Mouse (Mus musculus) CH12.LX (cell line): ENCODE data around the gene Nhsl1. TPM values are rescaled to one million over a fixed set of nuclear protein-coding genes. Genes with fewer than 3 reads are reported as not detected.

ENCODE experiments used
- DNase-seq: peaks from one replicate; pipeline ENCODE4 v3.0.0-alpha.2; 2013; ENCODE audit errors: extremely low read depth
- H3K27ac ChIP-seq: 2 replicates; pipeline ENCODE4 v1.5.1; 2012; ENCODE audit warnings: low read depth, mild to moderate bottlenecking, control low read depth, moderate library complexity; ENCODE audit not compliant: insufficient read depth
- H3K27me3 ChIP-seq: replicated peaks from 2 replicates; pipeline ENCODE3; 2012; ENCODE audit warnings: inconsistent platforms
- H3K36me3 ChIP-seq, 2 experiments: replicated peaks in 1 of 2; 2 replicates each; pipeline versions ENCODE3 to v1.6.1; 2012; ENCODE audit warnings: inconsistent platforms in 1 of 2, low read length in 1 of 2, mild to moderate bottlenecking in 1 of 2, mixed read lengths in 1 of 2, moderate library complexity in 1 of 2; ENCODE audit not compliant: control insufficient read depth in 1 of 2, insufficient read depth in 1 of 2
- H3K4me1 ChIP-seq, 2 experiments: 2 replicates each; pipeline ENCODE4 v1.6.1; 2012; ENCODE audit warnings: inconsistent platforms in 1 of 2, moderate library complexity in 1 of 2; ENCODE audit not compliant: insufficient read depth in 2 of 2, control insufficient read depth in 1 of 2
- H3K4me2 ChIP-seq: 2 replicates; pipeline ENCODE4 v1.6.1; 2012; ENCODE audit warnings: low read depth, mild to moderate bottlenecking, control low read depth; ENCODE audit not compliant: poor library complexity, insufficient read depth, severe bottlenecking
- H3K4me3 ChIP-seq, 3 experiments: fragments of 150-350 bp in 1 of 3; sonication (generic) in 1 of 3; replicated peaks in 1 of 3; 2 replicates each; pipeline versions ENCODE3 to v1.5.1; 2011 to 2012; ENCODE audit warnings: low read depth in 2 of 3, low read length in 2 of 3, mild to moderate bottlenecking in 2 of 3, moderate library complexity in 2 of 3, control low read depth in 1 of 3, improper control_type of control experiment in 1 of 3, inconsistent platforms in 1 of 3, mixed read lengths in 1 of 3; ENCODE audit not compliant: poor library complexity in 1 of 3
- H3K79me2 ChIP-seq: replicated peaks from 2 replicates; pipeline ENCODE4 v1.6.1; 2012; ENCODE audit warnings: mild to moderate bottlenecking, moderate library complexity; ENCODE audit not compliant: control insufficient read depth, poor library complexity, insufficient read depth, severe bottlenecking; ENCODE audit errors: extremely low read depth
- H3K9ac ChIP-seq: 2 replicates; pipeline ENCODE4 v1.6.1; 2012; ENCODE audit warnings: low read depth, mild to moderate bottlenecking, control low read depth, moderate library complexity; ENCODE audit not compliant: insufficient read depth
- H3K9me3 ChIP-seq: replicated peaks from 2 replicates; pipeline ENCODE3; 2012; ENCODE audit warnings: low read length, inconsistent platforms, mixed read lengths
- CHD1 ChIP-seq: IDR thresholded peaks from 2 replicates; pipeline ENCODE4 v1.6.1; 2012; ENCODE audit warnings: low read depth, low read length, improper control_type of control experiment, inconsistent platforms
- ELF1 ChIP-seq: IDR thresholded peaks from 2 replicates; pipeline ENCODE4 v1.6.1; 2014; ENCODE audit warnings: low read depth, mild to moderate bottlenecking, inconsistent platforms, low read length, improper control_type of control experiment
- EP300 ChIP-seq: IDR thresholded peaks from 2 replicates; pipeline ENCODE4 v1.6.1; 2011; ENCODE audit warnings: low read length, improper control_type of control experiment
- ETS1 ChIP-seq: conservative IDR thresholded peaks from 2 replicates; pipeline ENCODE4 v1.6.1; 2012; ENCODE audit warnings: low read depth, mild to moderate bottlenecking, inconsistent platforms, low read length, improper control_type of control experiment, moderate library complexity
- GABPA ChIP-seq: IDR thresholded peaks from 2 replicates; pipeline ENCODE4 v1.6.1; 2012; ENCODE audit warnings: low read depth, low read length, improper control_type of control experiment, inconsistent platforms; ENCODE audit not compliant: insufficient replicate concordance
- JUN ChIP-seq: IDR thresholded peaks from 2 replicates; pipeline ENCODE4 v1.6.1; 2011; ENCODE audit warnings: low read depth, mild to moderate bottlenecking, low read length, improper control_type of control experiment, moderate library complexity; ENCODE audit not compliant: insufficient read depth
- JUND ChIP-seq: conservative IDR thresholded peaks from 2 replicates; pipeline ENCODE4 v1.6.1; 2011; ENCODE audit warnings: low read depth, low read length, improper control_type of control experiment
- KAT2A ChIP-seq: IDR thresholded peaks from 2 replicates; pipeline ENCODE4 v1.6.1; 2012; ENCODE audit warnings: low read length, improper control_type of control experiment, inconsistent platforms; ENCODE audit not compliant: insufficient replicate concordance
- MAFK ChIP-seq: IDR thresholded peaks from 2 replicates; pipeline ENCODE4 v1.6.1; 2011; ENCODE audit warnings: low read length, improper control_type of control experiment; ENCODE audit not compliant: insufficient replicate concordance
- MAX ChIP-seq: IDR thresholded peaks from 2 replicates; pipeline ENCODE4 v1.6.1; 2011; ENCODE audit warnings: low read length, improper control_type of control experiment
- MAZ ChIP-seq: IDR thresholded peaks from 2 replicates; pipeline ENCODE4 v1.6.1; 2012; ENCODE audit warnings: low read depth, mild to moderate bottlenecking, inconsistent platforms, low read length, improper control_type of control experiment, moderate library complexity
- MEF2A ChIP-seq: IDR thresholded peaks from 2 replicates; pipeline ENCODE4 v1.6.1; 2014; ENCODE audit warnings: low read depth, mild to moderate bottlenecking, inconsistent platforms, low read length, improper control_type of control experiment, borderline replicate concordance
- MXI1 ChIP-seq: IDR thresholded peaks from 2 replicates; pipeline ENCODE4 v1.6.1; 2011; ENCODE audit warnings: mild to moderate bottlenecking, low read depth, low read length, improper control_type of control experiment
- MYC ChIP-seq: IDR thresholded peaks from 2 replicates; pipeline ENCODE4 v1.6.1; 2011; ENCODE audit warnings: low read depth, mild to moderate bottlenecking, improper control_type of control experiment, low read length
- NELFE ChIP-seq: IDR thresholded peaks from 2 replicates; pipeline ENCODE4 v1.6.1; 2011; ENCODE audit warnings: low read depth, low read length, improper control_type of control experiment
- NRF1 ChIP-seq: IDR thresholded peaks from 2 replicates; pipeline ENCODE4 v1.6.1; 2014; ENCODE audit warnings: low read depth, mild to moderate bottlenecking, inconsistent platforms, low read length, improper control_type of control experiment, moderate library complexity
- SIN3A ChIP-seq: IDR thresholded peaks from 2 replicates; pipeline ENCODE4 v1.6.1; 2012; ENCODE audit warnings: low read length, improper control_type of control experiment, inconsistent platforms
- SMC3 ChIP-seq: IDR thresholded peaks from 2 replicates; pipeline ENCODE4 v1.6.1; 2011; ENCODE audit warnings: low read depth, low read length, improper control_type of control experiment
- ZC3H11A ChIP-seq: IDR thresholded peaks from 2 replicates; pipeline ENCODE4 v1.6.1; 2012; ENCODE audit warnings: low read depth, mild to moderate bottlenecking, inconsistent platforms, low read length, improper control_type of control experiment
- ZKSCAN1 ChIP-seq: IDR thresholded peaks from 2 replicates; pipeline ENCODE4 v1.6.1; 2012; ENCODE audit warnings: low read depth, inconsistent platforms, low read length, improper control_type of control experiment, borderline replicate concordance
- ZMIZ1 ChIP-seq: IDR thresholded peaks from 2 replicates; pipeline ENCODE4 v1.6.1; 2012; ENCODE audit warnings: low read depth, mild to moderate bottlenecking, inconsistent platforms, low read length, improper control_type of control experiment
- ZNF384 ChIP-seq: IDR thresholded peaks from 2 replicates; pipeline ENCODE4 v1.6.1; 2012; ENCODE audit warnings: low read depth, low read length, improper control_type of control experiment, inconsistent platforms
- dilution Hi-C: fragments of 300-500 bp; cut with MboI; formaldehyde crosslinking; loops from 2 replicates; pipeline ENCODE4 v1.14.3; 2020; ENCODE audit warnings: low sequenced_read_pairs; ENCODE audit not compliant: extremely low pct_unique_long_range_greater_than_20kb, extremely low pct_ligation_motif_present
- in situ Hi-C: fragments of 300-500 bp; cut with MboI; formaldehyde crosslinking; loops from 3 replicates; pipeline ENCODE4 v1.14.3; 2019; ENCODE audit warnings: low sequenced_read_pairs, low pct_ligation_motif_present, low pct_unique_long_range_greater_than_20kb, mixed read lengths
- polyA plus RNA-seq: library from polyadenylated mRNA; unstranded; fragments of >175 nt; gene quantifications from 2 replicates; pipeline ENCODE4 v1.2.1, GENCODE M21; 2012; ENCODE audit warnings: low read depth; ENCODE audit not compliant: insufficient read length
- total RNA-seq, 2 experiments: library from RNA; depleted of rRNA; stranded (reverse); fragments of 300-350 nt in 1 of 2; fragments of >200 nt in 1 of 2; gene quantifications; 2 replicates each; pipeline ENCODE4 v1.2.3; 2012 to 2014

Nhsl1 gene
- total and polyA plus RNA-seq, 3 experiments, result 0.13 to 0.19 (median 0.15) TPM

GRCm38 (mm10) chr10:18283991-18284390 is 34.8 kb upstream of the Nhsl1 start:
- dilution Hi-C loops, result no loop called here
- no peak for DNase-seq

GRCm38 (mm10) chr10:18289512-18289911 is 29.3 kb upstream of the Nhsl1 start:
- DNase-seq, result no peak
- H3K4me3 ChIP-seq, result no peak overlapping the region
- no peaks in the 10 kb centered on the region for H3K27me3 ChIP-seq
- H3K4me2 ChIP-seq, result no peak overlapping the region
- dilution Hi-C loops, result no loop called here
- in situ Hi-C loops, result no loop called here
- no peaks in the 10 kb centered on the region for H3K9me3 ChIP-seq
- no peak overlapping the region for H3K9ac ChIP-seq
- H3K27ac ChIP-seq, result no peak overlapping the region
- no peaks in the 10 kb centered on the region for H3K36me3 ChIP-seq
- no peak for TF ChIP-seq ZC3H11A
- no peak for TF ChIP-seq JUND
- no peak for TF ChIP-seq MAFK
- TF ChIP-seq NRF1, result no peak
- no peak for TF ChIP-seq ZMIZ1
- no peaks in the 10 kb centered on the region for H3K79me2 ChIP-seq
- no peaks in the 10 kb centered on the region for H3K4me1 ChIP-seq

More at GRCm38 (mm10) chr10:18283991-18284390, 34.8 kb upstream of the Nhsl1 start:
- no peaks in the 10 kb centered on the region for H3K27me3 ChIP-seq
- TF ChIP-seq KAT2A (no peak), EP300 (no peak), SIN3A (no peak), CHD1 (no peak), MXI1 (no peak), MAZ (no peak), ETS1 (no peak), MAFK (no peak), SMC3 (no peak), MYC (no peak), ZNF384 (no peak), GABPA (no peak), MEF2A (no peak), ELF1 (no peak), ZKSCAN1 (no peak), NELFE (no peak), MAX (no peak), JUN (no peak)
- H3K79me2 ChIP-seq, result no peaks in the 10 kb centered on the region
- H3K36me3 ChIP-seq, result no peaks in the 10 kb centered on the region
- H3K27ac ChIP-seq, result no peak overlapping the region
- no peak overlapping the region for H3K9ac ChIP-seq
- H3K4me2 ChIP-seq, result no peak overlapping the region
- H3K9me3 ChIP-seq, result no peaks in the 10 kb centered on the region
- in situ Hi-C loops, result no loop called here
- no peaks in the 10 kb centered on the region for H3K4me1 ChIP-seq
- H3K4me3 ChIP-seq, result no peak overlapping the region
